Mouse (Mus musculus) cerebellum, adult 8-10 months (tissue): ENCODE measurements around the gene Usf3.
A peak's percentile ranks its signal among the peaks of the same experiment; 100 is the strongest.

Experiments used
- DNase-seq: peaks from one replicate; pipeline ENCODE4 v3.0.0; 2022

The Usf3 gene

GRCm38 (mm10) chr16:44173155-44173941, at the start of gene Usf3:
TSS of gene Usf3 (plus strand) at chr16:44173246.
- DNase-seq, result peak; percentile 61

- DNase-seq, result peak; percentile 66
Measured at GRCm38 (mm10) chr16:44123786-44124185, 49.3 kb upstream of the Usf3 start.

GRCm38 (mm10) chr16:44124713-44125112, 48.3 kb upstream of the Usf3 start:
- no peak for DNase-seq

- no peak for DNase-seq
Measured at GRCm38 (mm10) chr16:44125436-44125835, 47.6 kb upstream of the Usf3 start.

- DNase-seq, result no peak
Measured at GRCm38 (mm10) chr16:44126437-44126836, 46.6 kb upstream of the Usf3 start.

GRCm38 (mm10) chr16:44132300-44132699, 40.7 kb upstream of the Usf3 start:
- no peak for DNase-seq

GRCm38 (mm10) chr16:44133187-44133586, 39.9 kb upstream of the Usf3 start:
- no peak for DNase-seq

- DNase-seq, result no peak
Measured at GRCm38 (mm10) chr16:44136511-44137021, 36.5 kb upstream of the Usf3 start.

- no peak for DNase-seq
Measured at GRCm38 (mm10) chr16:44138377-44138978, 34.6 kb upstream of the Usf3 start.

- DNase-seq, result peak; percentile 87
Measured at GRCm38 (mm10) chr16:44138979-44139535, 34.0 kb upstream of the Usf3 start.

- DNase-seq, result peak; percentile 90
Measured at GRCm38 (mm10) chr16:44139536-44140185, 33.4 kb upstream of the Usf3 start, which contains the start of the genes Atp6v1a and Naa50. TSS of gene Atp6v1a (minus strand) at chr16:44139705. TSS of gene Naa50 (plus strand) at chr16:44139830.

GRCm38 (mm10) chr16:44140186-44140787, 32.8 kb upstream of the Usf3 start:
- DNase-seq, result peak; percentile 72

GRCm38 (mm10) chr16:44141483-44141882, 31.6 kb upstream of the Usf3 start:
- DNase-seq, result no peak

GRCm38 (mm10) chr16:44149002-44149767, 23.9 kb upstream of the Usf3 start:
- DNase-seq, result no peak

GRCm38 (mm10) chr16:44154497-44155057, 18.5 kb upstream of the Usf3 start:
- no peak for DNase-seq

GRCm38 (mm10) chr16:44159325-44159724, 13.7 kb upstream of the Usf3 start:
- DNase-seq, result no peak

- DNase-seq, result no peak
Measured at GRCm38 (mm10) chr16:44163831-44164230, 9.2 kb upstream of the Usf3 start.

GRCm38 (mm10) chr16:44165182-44165581, 7.9 kb upstream of the Usf3 start:
- no peak for DNase-seq

- no peak for DNase-seq
Measured at GRCm38 (mm10) chr16:44168990-44169389, 4.1 kb upstream of the Usf3 start.

GRCm38 (mm10) chr16:44172297-44173154, 520 bp upstream of the Usf3 start:
- DNase-seq, result peak; percentile 97
